Mouse (Mus musculus) liver, adult 2 months (tissue): ENCODE results near the gene Vhl. TPM values are rescaled to one million over a fixed set of nuclear protein-coding genes. Genes with fewer than 3 reads are reported as not detected.
"Not testable (repeated sequence)": the region's sequence is repeated elsewhere in the genome, so short reads cannot be mapped to it uniquely, and the experiment has no call there.

ENCODE experiments used
- DNase-seq: peaks from one replicate; pipeline ENCODE4 v3.0.0-alpha.2; 2011; ENCODE audit warnings: low read depth, low spot score; ENCODE audit errors: extremely low read depth
- H3K27ac ChIP-seq: fragments of 200-500 bp; replicated peaks from 2 replicates; pipeline ENCODE4 v1.5.1; 2012; ENCODE audit warnings: low read depth, mild to moderate bottlenecking, control low read depth, inconsistent platforms, low read length; ENCODE audit not compliant: insufficient read depth
- H3K27me3 ChIP-seq: fragments of 200-500 bp; 2 replicates; pipeline ENCODE4 v1.6.1; 2012; ENCODE audit warnings: mild to moderate bottlenecking, moderate library complexity, low read length, inconsistent platforms; ENCODE audit not compliant: control insufficient read depth, insufficient read depth
- H3K36me3 ChIP-seq: fragments of 200-500 bp; 2 replicates; pipeline ENCODE4 v1.6.1; 2012; ENCODE audit warnings: low read length, inconsistent platforms; ENCODE audit not compliant: control insufficient read depth, insufficient read depth
- H3K4me1 ChIP-seq: fragments of 200-500 bp; 2 replicates; pipeline ENCODE4 v1.6.1; 2011; ENCODE audit warnings: low read length; ENCODE audit not compliant: control insufficient read depth, insufficient read depth
- H3K4me3 ChIP-seq: fragments of 200-500 bp; 2 replicates; pipeline ENCODE4 v1.5.1; 2011; ENCODE audit warnings: low read depth, mild to moderate bottlenecking, control low read depth, low read length, moderate library complexity; ENCODE audit not compliant: insufficient read depth
- H3K79me2 ChIP-seq: fragments of 200-500 bp; 2 replicates; pipeline ENCODE4 v1.6.1; 2012; ENCODE audit warnings: inconsistent platforms, mild to moderate bottlenecking, low read length, moderate library complexity; ENCODE audit not compliant: control insufficient read depth, insufficient read depth
- H3K9ac ChIP-seq: fragments of 200-500 bp; 2 replicates; pipeline ENCODE4 v1.6.1; 2012; ENCODE audit warnings: low read depth, mild to moderate bottlenecking, control low read depth, inconsistent platforms, low read length
- CTCF ChIP-seq: fragments of 200-500 bp; IDR thresholded peaks from 2 replicates; pipeline ENCODE4 v1.5.1; 2011; ENCODE audit warnings: low read depth, low read length, control low read depth
- POLR2A ChIP-seq: fragments of 200-500 bp; IDR thresholded peaks from 2 replicates; pipeline ENCODE4 v1.6.1; 2011; ENCODE audit warnings: low read length, control low read depth; ENCODE audit not compliant: insufficient read depth; ENCODE audit errors: extremely low read depth
- WGBS: fragments of 180-500 bp; shearing (Covaris S2); methylation state at CpG from one replicate; pipeline ENCODE4 v1.1.7; 2018; 5-methylcytosine and 5-hydroxymethylcytosine counted together
- polyA plus RNA-seq: library from polyadenylated mRNA; depleted of rRNA; stranded (reverse); fragments of >200 nt; gene quantifications from 2 replicates; pipeline ENCODE4 v1.2.3, GENCODE M21; 2012
- total RNA-seq: library from RNA; depleted of rRNA; stranded (reverse); fragments of >200 nt; gene quantifications from 2 replicates; pipeline ENCODE4 v1.2.3, GENCODE M21; 2014

The Vhl gene
- total and polyA plus RNA-seq, 2 experiments: 7.2 to 12.1 TPM

DNA sequence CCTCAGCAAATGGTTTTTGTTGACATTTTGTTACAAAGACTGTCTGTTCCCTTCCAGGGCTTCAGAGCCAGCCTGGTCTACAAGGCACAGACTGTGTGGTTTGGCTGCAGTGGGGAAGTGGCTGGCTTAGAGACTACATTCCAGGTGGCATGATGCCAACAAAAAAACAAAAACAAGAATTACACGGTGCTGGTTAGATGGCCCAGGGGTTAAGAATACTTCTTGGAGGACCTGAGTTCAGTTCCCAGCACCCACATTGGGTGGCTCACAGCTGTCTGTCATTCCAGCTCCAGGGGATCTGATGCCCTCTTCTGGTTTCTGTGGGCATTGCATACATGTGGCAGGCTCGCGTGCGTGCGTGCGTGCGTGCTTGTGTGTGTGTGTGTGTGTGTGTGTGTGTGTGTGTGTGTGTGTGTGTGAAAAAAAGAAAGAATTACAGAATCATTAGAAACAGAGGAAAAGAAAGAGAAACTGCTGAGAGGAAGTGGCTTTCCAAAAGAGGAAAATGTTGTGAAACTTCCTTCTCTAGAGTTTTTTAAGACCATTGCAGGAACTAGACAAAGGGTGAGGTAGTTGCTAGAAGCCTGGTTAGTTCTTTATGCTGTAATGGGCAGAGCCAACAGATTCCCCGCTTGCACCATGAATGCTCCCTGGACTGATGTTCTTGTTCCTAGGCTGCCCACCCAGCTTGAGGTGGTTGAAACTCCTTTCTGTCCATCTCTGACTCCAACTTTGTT is 39.4 kb downstream of the Vhl start:
- H3K4me3 ChIP-seq: no peak overlapping the region
- peaks cover 13% of the 10 kb centered on the region; the same call in 1 of the 2 replicates for H3K79me2 ChIP-seq
- H3K4me1 ChIP-seq: peaks cover 38% of the 10 kb centered on the region
- no peaks in the 10 kb centered on the region for H3K27me3 ChIP-seq
- peak; percentile 65 for DNase-seq
- H3K9ac ChIP-seq: no peak overlapping the region
- no peaks in the 10 kb centered on the region for H3K36me3 ChIP-seq
- peak overlapping the region; percentile 42; the same call in 1 of the 2 replicates for H3K27ac ChIP-seq
- WGBS: 81% methylated on average over 8 of the region's 8 CpGs
- TF ChIP-seq POLR2A (no peak), CTCF (0 out of 2 replicates have a peak, but pooled peaks have one; percentile 16)

DNA sequence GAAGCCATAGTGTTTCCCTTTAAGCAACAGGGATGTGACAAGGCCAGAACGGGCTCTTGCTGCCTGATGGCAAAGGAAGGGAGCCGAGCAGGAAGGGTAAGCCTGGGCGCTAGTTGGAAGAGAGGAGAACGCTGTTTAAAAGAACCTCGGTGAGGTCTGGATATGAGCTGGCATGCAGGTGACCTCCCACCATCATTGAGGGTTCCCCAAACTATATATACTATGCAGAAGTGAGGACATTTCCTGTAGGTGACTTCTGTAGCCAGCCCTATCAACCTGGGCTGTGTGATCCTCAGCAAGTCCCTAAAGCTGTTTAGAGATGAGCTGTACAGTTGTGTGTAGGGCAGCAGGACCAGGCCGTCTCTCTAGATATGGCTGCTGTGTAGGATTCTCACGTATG is 40.5 kb downstream of the Vhl start:
- H3K9ac ChIP-seq: no peak overlapping the region
- peaks cover 14% of the 10 kb centered on the region; the same call in 1 of the 2 replicates for H3K79me2 ChIP-seq
- H3K4me3 ChIP-seq: no peak overlapping the region
- H3K36me3 ChIP-seq: no peaks in the 10 kb centered on the region
- H3K27ac ChIP-seq: no peak overlapping the region
- H3K4me1 ChIP-seq: peaks cover 34% of the 10 kb centered on the region
- 90% methylated on average over 7 of the region's 7 CpGs for WGBS
- DNase-seq: no peak
- TF ChIP-seq POLR2A (no peak), CTCF (no peak)
- no peaks in the 10 kb centered on the region for H3K27me3 ChIP-seq

DNA sequence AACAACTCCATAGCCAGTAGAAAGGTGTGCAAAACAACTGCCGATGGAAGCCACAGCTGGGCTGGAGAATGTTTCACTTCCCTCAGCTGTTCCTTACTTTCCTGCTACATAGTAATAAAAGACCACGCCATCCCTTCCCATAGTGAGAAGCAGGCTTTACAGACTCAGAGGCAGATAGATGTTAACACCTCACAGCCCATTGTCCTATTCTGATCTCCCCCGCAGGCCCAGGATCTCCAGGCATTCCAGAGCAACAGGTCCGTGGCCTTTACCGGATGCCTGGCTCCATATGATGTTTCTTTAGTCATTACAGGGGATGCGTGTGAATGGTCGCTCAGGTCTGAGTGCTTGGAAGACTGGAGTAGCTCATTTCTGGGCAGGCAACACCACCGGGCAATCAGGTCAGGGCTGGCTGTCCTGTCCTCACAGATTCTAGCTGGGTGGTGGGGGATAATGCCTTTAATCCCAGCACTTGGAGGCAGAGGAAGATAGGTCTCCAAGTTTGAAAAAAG is 43.9 kb downstream of the Vhl start:
- peak overlapping the region; percentile 36; the same call in 1 of the 2 replicates for H3K27ac ChIP-seq

DNA sequence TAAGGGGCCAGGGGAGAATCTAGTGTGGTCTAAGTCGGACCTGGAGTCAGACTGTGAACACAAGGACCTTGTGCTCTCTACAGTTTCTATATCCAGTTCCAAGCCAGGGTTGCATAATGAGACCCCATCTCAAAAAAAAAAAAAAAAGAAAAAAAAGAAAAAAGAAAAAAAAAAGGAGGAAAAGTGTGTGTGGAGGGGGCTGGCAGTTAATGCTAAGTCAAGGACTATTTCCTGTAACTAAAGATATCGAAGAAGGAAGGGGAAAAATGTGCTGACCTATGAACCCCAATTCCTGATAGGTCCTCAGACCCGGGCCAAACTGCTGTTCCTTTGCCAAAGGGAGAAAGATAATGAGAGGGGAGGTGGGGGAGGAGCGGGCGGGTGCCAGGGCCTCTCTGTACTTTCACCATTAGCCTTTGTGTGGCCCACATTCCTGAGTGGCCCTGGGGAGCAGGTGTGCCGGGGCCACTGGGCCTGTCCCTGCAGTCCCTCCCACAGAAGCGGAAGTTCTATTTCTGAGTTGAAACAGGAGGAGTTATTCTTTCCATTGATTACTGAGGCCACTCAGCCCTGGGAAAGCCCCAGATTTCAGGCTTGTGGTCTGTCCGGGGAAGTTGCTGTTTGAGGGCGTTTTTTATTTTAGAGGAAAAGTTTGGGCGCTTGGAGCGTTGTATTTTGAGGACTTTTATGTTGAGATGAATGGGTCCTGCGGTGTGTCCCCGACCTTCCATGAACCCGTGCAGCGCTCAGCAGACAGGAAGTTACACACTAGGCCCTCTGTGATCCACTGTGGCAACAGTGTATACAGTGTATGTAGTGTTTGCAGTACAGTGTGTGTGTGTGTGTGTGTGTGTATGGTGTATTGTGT is 44.8 kb downstream of the Vhl start:
- Histone ChIP-seq H3K4me1 (peaks cover 21% of the 10 kb centered on the region), H3K4me3 (no peak overlapping the region; the same call in 1 of the 2 replicates), H3K9ac (peak overlapping the region; percentile 46), H3K36me3 (peaks cover 18% of the 10 kb centered on the region), H3K79me2 (peaks cover 4% of the 10 kb centered on the region; the same call in 1 of the 2 replicates), H3K27ac (peak overlapping the region; percentile 63), H3K27me3 (no peaks in the 10 kb centered on the region)
- peak; percentile 92 for DNase-seq
- TF ChIP-seq CTCF (no peak), POLR2A (no peak)
- 1% methylated on average over 15 of the region's 15 CpGs for WGBS

More for the DNA sequence above, 43.9 kb downstream of the Vhl start:
- Histone ChIP-seq H3K36me3 (peaks cover 10% of the 10 kb centered on the region; the same call in 1 of the 2 replicates), H3K27me3 (no peaks in the 10 kb centered on the region), H3K79me2 (peaks cover 11% of the 10 kb centered on the region; the same call in 1 of the 2 replicates), H3K4me1 (peaks cover 22% of the 10 kb centered on the region), H3K4me3 (no peak overlapping the region), H3K9ac (no peak overlapping the region)
- no peak for DNase-seq
- TF ChIP-seq POLR2A: no peak
- TF ChIP-seq CTCF: no peak
- WGBS: 78% methylated on average over 8 of the region's 8 CpGs

DNA sequence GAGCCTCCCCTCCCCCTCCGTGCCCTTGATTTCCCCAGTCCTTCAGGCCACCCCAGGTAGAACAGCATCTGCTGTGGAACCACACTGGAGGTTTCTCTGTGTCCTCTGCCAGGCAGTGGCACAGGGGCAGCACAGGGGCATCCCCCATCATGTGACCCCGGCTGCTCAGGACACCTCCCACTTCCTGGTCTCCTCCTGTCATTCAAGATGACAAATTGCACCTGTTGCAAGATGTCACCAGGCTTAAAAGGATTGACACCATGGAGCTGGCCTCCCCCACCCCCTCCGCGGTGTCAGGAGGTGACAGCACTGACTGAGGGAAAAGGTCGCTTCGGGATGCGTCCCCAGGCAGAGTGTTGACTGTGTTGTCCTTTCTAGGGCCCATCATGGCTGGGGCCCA is 46.1 kb downstream of the Vhl start:
- peak; percentile 53 for DNase-seq
- Histone ChIP-seq H3K27ac (no peak overlapping the region), H3K36me3 (peaks cover 24% of the 10 kb centered on the region), H3K4me3 (no peak overlapping the region), H3K79me2 (0 out of 2 replicates have a peak, but pooled peaks cover 2% of the 10 kb centered on the region), H3K9ac (no peak overlapping the region), H3K27me3 (no peaks in the 10 kb centered on the region), H3K4me1 (peaks cover 21% of the 10 kb centered on the region)
- TF ChIP-seq CTCF (no peak), POLR2A (no peak)
- 36% methylated on average over 7 of the region's 7 CpGs for WGBS

DNA sequence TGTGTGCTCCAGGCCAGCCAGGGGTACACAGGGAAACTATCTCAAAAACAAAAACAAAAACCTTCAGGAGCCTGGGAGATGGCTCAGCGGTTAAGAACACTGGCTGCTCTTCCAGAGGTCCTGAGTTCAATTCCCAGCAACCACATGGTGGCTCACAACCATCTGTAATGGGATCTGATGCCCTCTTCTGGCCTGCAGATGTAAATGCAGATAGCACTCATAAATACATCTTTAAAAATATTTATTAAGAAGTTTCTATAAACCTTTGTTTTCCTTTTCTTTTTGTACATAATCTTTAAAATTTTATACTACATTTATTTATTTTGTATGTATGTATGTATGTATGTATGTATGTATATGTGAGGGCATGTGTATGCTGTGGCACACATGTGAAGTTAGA is 48.3 kb downstream of the Vhl start:
- not testable (repeated sequence) for H3K27me3 ChIP-seq, DNase-seq, H3K9ac ChIP-seq, H3K27ac ChIP-seq, H3K4me3 ChIP-seq, H3K79me2 ChIP-seq
- peaks cover 24% of the 10 kb centered on the region for H3K36me3 ChIP-seq
- WGBS: 97% methylated on average over 1 of the region's 1 CpGs
- peaks cover 21% of the 10 kb centered on the region for H3K4me1 ChIP-seq
